Mouse (Mus musculus): ENCODE data around the gene Rpl10l.

Rpl10l gene

GRCm38 (mm10) chr12:66283991-66284622, at the start of gene Rpl10l:
Gene Rpl10l, minus strand, starts transcription at chr12:66284401.
- DNase-seq (ENCODE audit: low read depth, low spot score), result peak; percentile 90

- peak; percentile 52 for DNase-seq (ENCODE audit: low read depth, low spot score)
These were observed 8.3 kb downstream of the Rpl10l start for GRCm38 (mm10) chr12:66275890-66276289.

- DNase-seq (ENCODE audit: low read depth, low spot score), result no peak
These were observed 38.6 kb downstream of the Rpl10l start for GRCm38 (mm10) chr12:66245461-66246099.

GRCm38 (mm10) chr12:66234158-66234557, 50.0 kb downstream of the Rpl10l start:
- no peak for DNase-seq (ENCODE audit: low read depth, low spot score)
